Mouse (Mus musculus): ENCODE measurements around the gene Dclre1a. TPM values are rescaled to one million over a fixed set of nuclear protein-coding genes. Genes with fewer than 3 reads are reported as not detected.

Gene Dclre1a
- polyA plus RNA-seq (2016; fragmentation: Nextera tagmentation; extraction: Ambion mirVana) = 16.3 and 18.4 TPM in 2 replicates

- WGBS = 11% methylated on average over 20 of the region's 20 CpGs
- no peaks in the 10 kb centered on the region for H3K9me3 ChIP-seq
- H3K36me3 ChIP-seq = peaks cover 26% of the 10 kb centered on the region
- H3K4me2 ChIP-seq (replicated peaks) = peak within 1 kb of the TSS; percentile 78
- peak within 1 kb of the TSS; percentile 95 for H3K9ac ChIP-seq (replicated peaks)
- H3K27me3 ChIP-seq = no peaks in the 10 kb centered on the region
- peak within 1 kb of the TSS; percentile 93 for H3K4me3 ChIP-seq
- H3K4me1 ChIP-seq = peaks cover 15% of the 10 kb centered on the region
- H3K27ac ChIP-seq (replicated peaks) = peak within 1 kb of the TSS; percentile 96
- ATAC-seq (ENCODE audit: low FRiP score, low read depth) = peak; percentile 75
Observed at GRCm38 (mm10) chr19:56547456-56548229, at the start of gene Dclre1a. Gene Dclre1a (minus strand): TSS chr19:56548222.

- Histone ChIP-seq H3K4me3 (no peak overlapping the region), H3K27ac (replicated peaks) (no peak overlapping the region), H3K36me3 (peaks cover 86% of the 10 kb centered on the region), H3K4me1 (no peaks in the 10 kb centered on the region), H3K27me3 (no peaks in the 10 kb centered on the region), H3K9me3 (no peaks in the 10 kb centered on the region), H3K4me2 (replicated peaks) (no peak overlapping the region), H3K9ac (replicated peaks) (no peak overlapping the region)
- WGBS = 91% methylated on average over 9 of the region's 9 CpGs
- ATAC-seq (ENCODE audit: low FRiP score, low read depth) = no peak
Observed at GRCm38 (mm10) chr19:56592472-56592871, 44.5 kb upstream of the Dclre1a start.

- no peaks in the 10 kb centered on the region for H3K27me3 ChIP-seq
- no peak overlapping the region for H3K9ac ChIP-seq (replicated peaks)
- H3K36me3 ChIP-seq = peaks cover 73% of the 10 kb centered on the region
- H3K4me2 ChIP-seq (replicated peaks) = no peak overlapping the region
- H3K4me1 ChIP-seq = no peaks in the 10 kb centered on the region
- WGBS = 88% methylated on average over 3 of the region's 3 CpGs
- H3K27ac ChIP-seq (replicated peaks) = no peak overlapping the region
- H3K4me3 ChIP-seq = no peak overlapping the region
- no peaks in the 10 kb centered on the region for H3K9me3 ChIP-seq
- ATAC-seq (ENCODE audit: low FRiP score, low read depth) = no peak
Observed at GRCm38 (mm10) chr19:56590250-56590649, 42.2 kb upstream of the Dclre1a start.

DNA sequence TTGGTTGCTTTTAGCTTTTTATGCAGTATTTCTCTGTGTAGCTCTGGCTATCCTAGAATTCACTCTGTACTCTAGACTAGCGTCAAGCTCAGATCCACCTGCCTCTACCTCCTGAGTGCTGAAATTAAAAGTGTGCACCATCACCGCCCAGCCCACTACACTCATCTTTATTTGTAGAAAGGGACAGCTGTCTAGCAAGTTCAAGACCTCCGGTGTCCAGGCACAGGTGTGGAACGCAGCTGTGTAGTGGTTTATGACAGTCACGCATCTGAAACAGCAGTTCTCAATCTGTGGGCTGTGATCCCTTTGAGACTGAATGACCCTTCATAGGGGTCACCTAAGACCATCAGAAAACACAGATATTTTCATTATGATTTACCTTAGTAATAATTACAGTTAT, 41.4 kb upstream of the Dclre1a start:
- Histone ChIP-seq H3K9me3 (no peaks in the 10 kb centered on the region), H3K27me3 (no peaks in the 10 kb centered on the region), H3K4me3 (no peak overlapping the region), H3K36me3 (peaks cover 65% of the 10 kb centered on the region), H3K4me1 (no peaks in the 10 kb centered on the region), H3K27ac (replicated peaks) (no peak overlapping the region), H3K4me2 (replicated peaks) (no peak overlapping the region), H3K9ac (replicated peaks) (no peak overlapping the region)
- 96% methylated on average over 5 of the region's 5 CpGs for WGBS
- ATAC-seq (ENCODE audit: low FRiP score, low read depth) = no peak

DNA sequence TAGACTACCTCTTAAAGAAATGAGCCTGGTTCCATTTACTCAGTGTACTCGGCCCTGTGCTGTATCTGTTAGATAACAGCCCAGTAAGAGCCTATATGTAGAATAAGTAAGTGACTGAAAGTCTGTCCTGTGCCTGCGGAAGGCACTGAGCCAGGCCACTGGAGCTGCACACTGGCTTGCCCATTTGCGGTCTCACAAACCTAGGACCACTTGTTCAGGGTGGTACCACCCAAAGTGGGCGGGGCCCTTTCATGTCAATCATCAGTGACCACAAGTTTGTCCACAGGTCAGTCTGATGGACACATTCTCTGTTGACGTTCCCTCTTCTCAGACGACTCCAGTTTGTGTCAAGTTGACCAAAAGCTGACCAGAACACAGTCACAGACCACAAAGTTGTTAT, 41.0 kb upstream of the Dclre1a start:
- H3K27me3 ChIP-seq = no peaks in the 10 kb centered on the region
- no peak overlapping the region for H3K27ac ChIP-seq (replicated peaks)
- WGBS = 90% methylated on average over 6 of the region's 6 CpGs
- peaks cover 61% of the 10 kb centered on the region for H3K36me3 ChIP-seq
- no peak overlapping the region for H3K9ac ChIP-seq (replicated peaks)
- no peak for ATAC-seq (ENCODE audit: low FRiP score, low read depth)
- no peaks in the 10 kb centered on the region for H3K4me1 ChIP-seq
- no peaks in the 10 kb centered on the region for H3K9me3 ChIP-seq
- no peak overlapping the region for H3K4me3 ChIP-seq
- H3K4me2 ChIP-seq (replicated peaks) = no peak overlapping the region

DNA sequence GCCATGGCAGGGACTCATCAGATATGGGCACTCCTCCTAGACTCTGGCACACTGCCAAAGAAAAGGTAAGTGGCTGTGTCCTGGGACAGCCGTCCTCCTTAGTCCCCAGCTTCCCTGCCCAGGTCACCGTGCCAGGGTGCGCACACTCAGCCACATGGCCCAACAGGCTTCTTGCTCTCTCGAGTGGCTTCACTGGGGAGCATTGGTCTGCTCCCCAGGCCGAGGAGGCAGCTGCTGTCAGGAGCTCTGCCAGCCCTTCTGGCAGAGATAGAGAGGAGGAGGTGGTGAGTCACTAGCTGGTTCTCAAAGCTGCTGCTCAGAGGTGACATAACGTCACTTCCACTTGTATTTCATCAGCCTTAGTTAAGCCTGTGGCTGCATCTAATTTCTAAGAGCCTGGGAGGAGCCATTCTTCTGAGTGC, 40.2 kb upstream of the Dclre1a start:
- no peak for ATAC-seq (ENCODE audit: low FRiP score, low read depth)
- peaks cover 58% of the 10 kb centered on the region for H3K36me3 ChIP-seq
- 91% methylated on average over 6 of the region's 6 CpGs for WGBS

DNA sequence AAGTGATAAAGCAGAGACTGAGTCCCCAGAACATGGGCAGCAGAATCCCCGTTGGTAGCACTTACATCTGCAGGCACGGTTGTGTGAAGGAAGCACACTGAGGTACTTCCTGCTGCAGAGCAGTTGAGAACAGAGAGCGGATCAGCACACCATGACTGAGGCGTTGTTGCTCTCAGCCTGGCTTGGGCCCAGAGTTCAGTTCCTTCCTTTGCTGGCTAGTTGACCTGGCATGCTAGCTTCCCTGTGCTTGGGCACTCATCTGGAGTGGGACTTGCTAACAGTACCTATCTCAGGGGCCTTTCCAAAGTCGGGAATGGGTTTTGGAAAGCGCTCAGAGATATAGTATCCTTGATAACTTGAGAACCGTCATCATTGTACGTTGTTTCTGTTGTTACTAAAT, 38.3 kb upstream of the Dclre1a start:
- Histone ChIP-seq H3K27ac (replicated peaks) (no peak overlapping the region), H3K4me3 (no peak overlapping the region), H3K27me3 (no peaks in the 10 kb centered on the region), H3K9me3 (no peaks in the 10 kb centered on the region), H3K36me3 (peaks cover 50% of the 10 kb centered on the region), H3K4me1 (no peaks in the 10 kb centered on the region), H3K4me2 (replicated peaks) (no peak overlapping the region), H3K9ac (replicated peaks) (no peak overlapping the region)
- 89% methylated on average over 8 of the region's 8 CpGs for WGBS
- no peak for ATAC-seq (ENCODE audit: low FRiP score, low read depth)

More for the DNA sequence above, 40.2 kb upstream of the Dclre1a start:
- Histone ChIP-seq H3K4me3 (no peak overlapping the region), H3K4me2 (replicated peaks) (no peak overlapping the region), H3K4me1 (no peaks in the 10 kb centered on the region), H3K27ac (replicated peaks) (no peak overlapping the region), H3K9ac (replicated peaks) (no peak overlapping the region), H3K27me3 (no peaks in the 10 kb centered on the region), H3K9me3 (no peaks in the 10 kb centered on the region)

- Histone ChIP-seq H3K27me3 (no peaks in the 10 kb centered on the region), H3K36me3 (peaks cover 34% of the 10 kb centered on the region), H3K4me3 (no peak overlapping the region), H3K4me2 (replicated peaks) (no peak overlapping the region), H3K4me1 (no peaks in the 10 kb centered on the region), H3K9ac (replicated peaks) (no peak overlapping the region), H3K27ac (replicated peaks) (no peak overlapping the region), H3K9me3 (no peaks in the 10 kb centered on the region)
- ATAC-seq (ENCODE audit: low FRiP score, low read depth) = no peak
- WGBS = 81% methylated on average over 3 of the region's 3 CpGs
Observed at GRCm38 (mm10) chr19:56584288-56584687, 36.3 kb upstream of the Dclre1a start.

GRCm38 (mm10) chr19:56583785-56584184, 35.8 kb upstream of the Dclre1a start:
- H3K4me2 ChIP-seq (replicated peaks) = no peak overlapping the region
- ATAC-seq (ENCODE audit: low FRiP score, low read depth) = no peak

DNA sequence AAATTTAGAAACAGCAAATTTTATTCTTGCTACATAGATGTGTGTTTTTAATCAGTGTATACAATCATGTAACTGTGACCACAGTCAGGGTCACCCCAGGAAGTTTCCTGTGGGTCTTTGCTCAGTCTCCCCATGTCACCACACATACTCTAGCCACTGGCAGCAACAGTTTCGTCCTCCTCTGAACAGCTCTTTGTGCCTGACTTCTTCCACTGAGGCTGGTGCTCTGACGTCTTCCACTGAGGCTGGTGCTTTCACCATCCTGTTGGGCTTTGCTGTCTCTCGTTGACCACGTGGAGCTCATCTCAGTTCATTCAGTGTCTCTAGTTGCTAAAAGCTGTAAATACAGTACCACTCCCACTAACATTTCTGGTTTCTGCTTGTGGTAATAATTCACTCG, 34.0 kb upstream of the Dclre1a start:
- Histone ChIP-seq H3K4me1 (no peaks in the 10 kb centered on the region), H3K4me3 (no peak overlapping the region), H3K9ac (replicated peaks) (no peak overlapping the region), H3K27ac (replicated peaks) (no peak overlapping the region), H3K36me3 (peaks cover 27% of the 10 kb centered on the region), H3K27me3 (no peaks in the 10 kb centered on the region), H3K4me2 (replicated peaks) (no peak overlapping the region), H3K9me3 (no peaks in the 10 kb centered on the region)
- 96% methylated on average over 5 of the region's 5 CpGs for WGBS
- ATAC-seq (ENCODE audit: low FRiP score, low read depth) = no peak

More at GRCm38 (mm10) chr19:56583785-56584184, 35.8 kb upstream of the Dclre1a start:
- Histone ChIP-seq H3K36me3 (peaks cover 29% of the 10 kb centered on the region), H3K9me3 (no peaks in the 10 kb centered on the region), H3K4me3 (no peak overlapping the region), H3K9ac (replicated peaks) (no peak overlapping the region), H3K27ac (replicated peaks) (no peak overlapping the region), H3K4me1 (no peaks in the 10 kb centered on the region), H3K27me3 (no peaks in the 10 kb centered on the region)
- WGBS = 78% methylated on average over 5 of the region's 5 CpGs

GRCm38 (mm10) chr19:56577801-56578200, 29.8 kb upstream of the Dclre1a start:
- Histone ChIP-seq H3K9ac (replicated peaks) (no peak overlapping the region), H3K36me3 (peaks cover 24% of the 10 kb centered on the region), H3K4me3 (no peak overlapping the region), H3K9me3 (no peaks in the 10 kb centered on the region), H3K4me1 (no peaks in the 10 kb centered on the region), H3K27me3 (no peaks in the 10 kb centered on the region), H3K4me2 (replicated peaks) (no peak overlapping the region), H3K27ac (replicated peaks) (no peak overlapping the region)
- WGBS = 90% methylated on average over 1 of the region's 1 CpGs
- ATAC-seq (ENCODE audit: low FRiP score, low read depth) = no peak

GRCm38 (mm10) chr19:56573184-56573583, 25.2 kb upstream of the Dclre1a start:
- Histone ChIP-seq H3K9me3 (no peaks in the 10 kb centered on the region), H3K4me1 (no peaks in the 10 kb centered on the region), H3K27ac (replicated peaks) (no peak overlapping the region), H3K9ac (replicated peaks) (no peak overlapping the region), H3K4me3 (no peak overlapping the region), H3K4me2 (replicated peaks) (no peak overlapping the region), H3K27me3 (no peaks in the 10 kb centered on the region), H3K36me3 (peaks cover 25% of the 10 kb centered on the region)
- no peak for ATAC-seq (ENCODE audit: low FRiP score, low read depth)
- 92% methylated on average over 6 of the region's 6 CpGs for WGBS
